Mouse (Mus musculus) stomach, embryonic 14.5 days (tissue): ENCODE results near the gene Adamts8. TPM values are rescaled to one million over a fixed set of nuclear protein-coding genes. Genes with fewer than 3 reads are reported as not detected.

Source experiments
- ATAC-seq: fragments of 200-750 bp; cut with Nextera tagmentation; 2 replicates; pipeline ENCODE4 v1.8.0; 2017; ENCODE audit warnings: low read depth, moderate TSS enrichment; ENCODE audit not compliant: insufficient number of reproducible peaks, insufficient read depth, low FRiP score
- H3K27ac ChIP-seq: fragments of 300-500 bp; sonication (generic); 2 replicates; pipeline ENCODE4 v1.5.1; 2014; ENCODE audit warnings: mild to moderate bottlenecking, low read length, moderate library complexity, mixed read lengths
- H3K27me3 ChIP-seq: fragments of 300-500 bp; sonication (generic); 2 replicates; pipeline ENCODE4 v1.6.1; 2014; ENCODE audit warnings: low read length, control low read depth, mixed read lengths; ENCODE audit not compliant: control insufficient read depth, insufficient read depth
- H3K36me3 ChIP-seq: fragments of 300-500 bp; sonication (generic); 2 replicates; pipeline ENCODE4 v1.6.1; 2014; ENCODE audit warnings: mild to moderate bottlenecking, control low read depth, low read length, moderate library complexity, mixed read lengths; ENCODE audit not compliant: control insufficient read depth, insufficient read depth
- H3K4me1 ChIP-seq: fragments of 300-500 bp; sonication (generic); 2 replicates; pipeline ENCODE4 v1.6.1; 2014; ENCODE audit warnings: low read length, control low read depth, mixed read lengths; ENCODE audit not compliant: control insufficient read depth, insufficient read depth
- H3K4me2 ChIP-seq: fragments of 300-500 bp; sonication (generic); replicated peaks from 2 replicates; pipeline ENCODE4 v1.6.1; 2014; ENCODE audit warnings: low read depth, low read length, control low read depth
- H3K4me3 ChIP-seq: fragments of 300-500 bp; sonication (generic); 2 replicates; pipeline ENCODE4 v1.5.1; 2014; ENCODE audit warnings: low read depth, low read length, control low read depth
- H3K9ac ChIP-seq: fragments of 300-500 bp; sonication (generic); replicated peaks from 2 replicates; pipeline ENCODE4 v1.6.1; 2014; ENCODE audit warnings: low read depth, mild to moderate bottlenecking, control low read depth, low read length, moderate library complexity, mixed read lengths
- H3K9me3 ChIP-seq: fragments of 300-500 bp; sonication (generic); 2 replicates; pipeline ENCODE4 v1.6.1; 2016; ENCODE audit warnings: low read depth, low read length, control low read depth; ENCODE audit not compliant: control insufficient read depth
- WGBS: fragments of 180-500 bp; shearing (Covaris S2); extraction: QIAGEN DNeasy Blood & Tissue Kit; methylation state at CpG from one replicate; pipeline ENCODE4 v1.1.7; 2014; 5-methylcytosine and 5-hydroxymethylcytosine counted together
- polyA plus RNA-seq: library from polyadenylated mRNA; unstranded; fragments of >200 nt; fragmentation: Nextera tagmentation; extraction: Ambion mirVana; gene quantifications from 2 replicates; pipeline ENCODE4 v1.2.1, GENCODE M21; 2014

The Adamts8 gene
- polyA plus RNA-seq, 1 experiment from 2014 or later: 8.1 TPM

DNA sequence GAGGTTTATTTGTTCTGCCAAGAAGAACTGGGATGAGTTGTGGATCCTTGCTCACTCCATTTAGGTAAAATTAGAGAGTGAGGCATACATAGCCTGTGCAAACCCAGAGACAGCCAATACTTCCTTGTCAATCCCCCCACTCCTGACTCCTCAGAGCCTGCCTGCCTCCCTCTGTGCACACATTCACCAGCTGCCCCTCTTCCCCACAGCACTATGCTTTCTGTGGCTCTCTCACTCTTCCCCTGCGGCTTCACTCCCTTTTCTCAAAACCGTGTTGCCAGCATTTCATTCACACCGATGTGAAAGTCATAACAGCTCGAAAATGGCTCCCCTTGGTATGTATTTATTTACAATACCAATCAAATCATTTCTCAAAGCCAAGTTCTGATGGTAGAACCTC, 10.0 kb upstream of the Adamts8 start:
- Histone ChIP-seq H3K9ac (no peak overlapping the region), H3K27ac (no peak overlapping the region), H3K4me3 (no peak overlapping the region), H3K4me2 (no peak overlapping the region), H3K27me3 (no peaks in the 10 kb centered on the region), H3K36me3 (no peaks in the 10 kb centered on the region), H3K4me1 (no peaks in the 10 kb centered on the region), H3K9me3 (no peaks in the 10 kb centered on the region)
- WGBS: 60% methylated on average over 4 of the region's 4 CpGs
- no peak for ATAC-seq

- Histone ChIP-seq H3K36me3 (no peaks in the 10 kb centered on the region), H3K4me1 (no peaks in the 10 kb centered on the region), H3K27me3 (no peaks in the 10 kb centered on the region), H3K27ac (no peak overlapping the region), H3K4me3 (no peak overlapping the region), H3K9ac (no peak overlapping the region), H3K9me3 (no peaks in the 10 kb centered on the region), H3K4me2 (no peak overlapping the region)
- 35% methylated on average over 6 of the region's 6 CpGs for WGBS
- ATAC-seq: no peak
Observed at GRCm38 (mm10) chr9:30934827-30935226, 7.5 kb upstream of the Adamts8 start.

DNA sequence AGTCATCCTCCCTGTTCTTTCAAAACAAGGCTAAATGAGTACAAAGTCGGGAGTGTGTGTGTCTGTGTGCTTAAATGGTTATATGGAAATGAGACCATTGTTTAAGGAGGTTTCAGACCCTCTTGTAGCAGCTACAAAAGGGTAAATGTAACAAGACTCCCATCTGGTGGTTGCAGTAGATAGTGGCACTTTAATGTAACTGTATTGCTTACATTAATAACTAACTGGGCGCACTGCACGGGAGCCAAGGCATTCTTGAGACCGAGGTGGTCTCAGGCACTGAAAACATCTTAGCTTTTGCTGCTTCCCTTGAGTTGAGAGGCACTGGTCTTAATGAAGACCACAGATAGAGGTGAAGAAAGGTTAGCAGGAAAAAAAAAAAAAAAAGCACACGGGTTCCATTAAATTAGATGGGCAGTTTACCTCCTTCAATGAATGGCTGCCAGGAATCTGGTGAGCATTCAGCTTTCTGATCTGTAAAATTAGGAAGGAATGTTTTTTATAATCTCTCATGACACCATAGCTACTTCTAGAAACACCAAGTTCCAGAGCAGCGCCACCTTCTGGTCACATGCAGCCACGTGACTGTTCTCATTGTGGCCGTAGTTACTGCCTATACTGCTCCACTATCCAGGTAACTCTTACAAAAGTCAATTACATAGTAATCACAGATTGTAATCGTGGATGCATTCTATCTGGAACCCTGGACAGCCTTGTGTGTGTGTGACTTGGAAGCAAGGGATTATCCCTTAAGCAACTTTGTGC, 5.5 kb upstream of the Adamts8 start:
- Histone ChIP-seq H3K9me3 (no peaks in the 10 kb centered on the region), H3K27me3 (peaks cover 12% of the 10 kb centered on the region), H3K4me1 (no peaks in the 10 kb centered on the region), H3K4me2 (0 out of 2 replicates have a peak overlapping the region, but pooled peaks have one; percentile 3), H3K4me3 (no peak overlapping the region), H3K36me3 (no peaks in the 10 kb centered on the region), H3K9ac (no peak overlapping the region), H3K27ac (no peak overlapping the region)
- 29% methylated on average over 9 of the region's 9 CpGs for WGBS
- ATAC-seq: no peak

DNA sequence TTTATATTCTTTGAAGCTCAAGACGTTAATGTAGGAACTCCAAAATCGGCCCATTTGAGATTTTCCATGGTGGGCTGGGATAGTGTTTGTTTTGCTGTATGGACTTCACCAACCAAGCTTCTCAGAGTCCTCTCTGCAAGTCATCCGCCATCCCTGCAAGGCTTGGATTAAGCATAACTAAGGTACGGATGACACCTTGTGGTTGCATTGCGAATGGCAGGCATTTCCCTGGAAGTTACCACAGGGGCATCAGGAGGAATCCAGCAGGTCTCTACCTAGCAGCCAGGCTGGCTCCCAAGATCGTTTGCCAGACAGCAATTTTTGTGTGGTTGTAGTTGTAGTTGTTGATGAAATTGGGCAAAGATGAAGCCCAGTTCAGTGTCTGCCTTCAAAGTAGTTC, 2.0 kb upstream of the Adamts8 start:
- H3K36me3 ChIP-seq: no peaks in the 10 kb centered on the region
- ATAC-seq: peak; percentile 11; the same call in 1 of the 2 replicates
- 6% methylated on average over 6 of the region's 6 CpGs for WGBS

GRCm38 (mm10) chr9:30943341-30943740, 979 bp downstream of the Adamts8 start:
- peak overlapping the region; percentile 62 for H3K4me3 ChIP-seq
- no peak for ATAC-seq

More for the DNA sequence above, 2.0 kb upstream of the Adamts8 start:
- no peaks in the 10 kb centered on the region for H3K9me3 ChIP-seq
- H3K9ac ChIP-seq: no peak overlapping the region
- H3K4me2 ChIP-seq: no peak overlapping the region
- no peak overlapping the region for H3K27ac ChIP-seq
- peaks cover 4% of the 10 kb centered on the region; the same call in 1 of the 2 replicates for H3K4me1 ChIP-seq
- H3K4me3 ChIP-seq: no peak overlapping the region
- peaks cover 24% of the 10 kb centered on the region for H3K27me3 ChIP-seq

DNA sequence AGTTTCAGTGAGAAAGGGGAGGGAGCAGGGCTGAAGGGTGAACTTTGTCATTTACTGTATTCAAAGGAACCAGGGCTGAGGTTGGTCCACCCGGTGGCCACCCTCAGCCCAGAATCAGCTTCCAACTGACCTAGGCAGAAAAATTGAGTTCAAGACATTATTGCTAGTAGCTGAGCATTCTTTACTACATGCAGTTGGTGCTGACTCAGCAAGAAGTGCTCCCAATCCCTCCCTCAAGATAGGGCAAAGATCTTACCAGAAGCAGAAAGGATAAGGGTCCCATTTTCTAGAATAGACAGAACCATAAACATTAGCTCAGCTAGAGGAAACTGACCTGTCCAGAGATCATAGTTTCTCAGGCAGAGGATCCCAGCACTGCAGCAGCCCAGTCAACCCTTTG, 1.9 kb downstream of the Adamts8 start:
- ATAC-seq: no peak
- no peak overlapping the region for H3K27ac ChIP-seq
- no peaks in the 10 kb centered on the region for H3K9me3 ChIP-seq
- 0% methylated on average over 1 of the region's 1 CpGs for WGBS
- H3K4me2 ChIP-seq: peak overlapping the region; percentile 97
- no peaks in the 10 kb centered on the region for H3K36me3 ChIP-seq
- H3K4me3 ChIP-seq: peak overlapping the region; percentile 62; the same call in 1 of the 2 replicates
- H3K27me3 ChIP-seq: peaks cover 24% of the 10 kb centered on the region
- H3K9ac ChIP-seq: 0 out of 2 replicates have a peak overlapping the region, but pooled peaks have one; percentile 7
- peaks cover 4% of the 10 kb centered on the region; the same call in 1 of the 2 replicates for H3K4me1 ChIP-seq

More at GRCm38 (mm10) chr9:30943341-30943740, 979 bp downstream of the Adamts8 start:
- no peaks in the 10 kb centered on the region for H3K9me3 ChIP-seq
- peaks cover 24% of the 10 kb centered on the region for H3K27me3 ChIP-seq
- peak overlapping the region; percentile 97 for H3K4me2 ChIP-seq
- H3K9ac ChIP-seq: peak overlapping the region; percentile 22
- H3K27ac ChIP-seq: no peak overlapping the region
- no peaks in the 10 kb centered on the region for H3K36me3 ChIP-seq
- 2% methylated on average over 14 of the region's 14 CpGs for WGBS
- peaks cover 4% of the 10 kb centered on the region; the same call in 1 of the 2 replicates for H3K4me1 ChIP-seq

DNA sequence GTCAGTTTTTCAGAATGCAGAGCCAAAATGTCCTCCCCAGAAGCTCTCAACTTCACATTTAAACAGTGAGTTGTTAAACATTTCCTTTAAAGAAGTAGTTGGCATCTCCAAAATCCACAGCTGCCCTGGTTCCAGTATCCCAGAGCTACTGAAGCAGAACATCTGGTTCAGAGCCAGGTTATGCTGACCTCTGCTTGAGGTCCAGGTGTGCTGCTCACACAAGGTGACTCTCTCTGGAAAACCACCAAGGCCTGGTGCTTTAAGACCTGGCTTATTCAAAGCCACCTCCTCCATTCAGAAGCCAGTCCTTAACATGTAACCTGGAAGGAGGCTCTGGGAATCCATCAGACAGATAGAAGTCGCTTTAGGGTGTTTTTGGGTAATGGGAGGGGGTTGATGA, 2.9 kb downstream of the Adamts8 start:
- Histone ChIP-seq H3K9me3 (no peaks in the 10 kb centered on the region), H3K4me1 (peaks cover 4% of the 10 kb centered on the region; the same call in 1 of the 2 replicates), H3K36me3 (no peaks in the 10 kb centered on the region), H3K4me3 (no peak overlapping the region), H3K27ac (no peak overlapping the region), H3K9ac (no peak overlapping the region), H3K4me2 (no peak overlapping the region), H3K27me3 (peaks cover 24% of the 10 kb centered on the region)
- 41% methylated on average over 1 of the region's 1 CpGs for WGBS
- no peak for ATAC-seq

GRCm38 (mm10) chr9:30949422-30949821, 7.1 kb downstream of the Adamts8 start:
- Histone ChIP-seq H3K36me3 (no peaks in the 10 kb centered on the region), H3K4me3 (no peak overlapping the region), H3K9me3 (no peaks in the 10 kb centered on the region), H3K4me1 (0 out of 2 replicates have a peak, but pooled peaks cover 3% of the 10 kb centered on the region), H3K27ac (no peak overlapping the region), H3K4me2 (no peak overlapping the region), H3K27me3 (no peaks in the 10 kb centered on the region), H3K9ac (no peak overlapping the region)
- 56% methylated on average over 3 of the region's 3 CpGs for WGBS
- no peak for ATAC-seq
